Mouse (Mus musculus): Measurements from ENCODE around the gene Mpeg1.
A peak's percentile ranks its signal among the peaks of the same experiment; 100 is the strongest.

The Mpeg1 gene

DNA sequence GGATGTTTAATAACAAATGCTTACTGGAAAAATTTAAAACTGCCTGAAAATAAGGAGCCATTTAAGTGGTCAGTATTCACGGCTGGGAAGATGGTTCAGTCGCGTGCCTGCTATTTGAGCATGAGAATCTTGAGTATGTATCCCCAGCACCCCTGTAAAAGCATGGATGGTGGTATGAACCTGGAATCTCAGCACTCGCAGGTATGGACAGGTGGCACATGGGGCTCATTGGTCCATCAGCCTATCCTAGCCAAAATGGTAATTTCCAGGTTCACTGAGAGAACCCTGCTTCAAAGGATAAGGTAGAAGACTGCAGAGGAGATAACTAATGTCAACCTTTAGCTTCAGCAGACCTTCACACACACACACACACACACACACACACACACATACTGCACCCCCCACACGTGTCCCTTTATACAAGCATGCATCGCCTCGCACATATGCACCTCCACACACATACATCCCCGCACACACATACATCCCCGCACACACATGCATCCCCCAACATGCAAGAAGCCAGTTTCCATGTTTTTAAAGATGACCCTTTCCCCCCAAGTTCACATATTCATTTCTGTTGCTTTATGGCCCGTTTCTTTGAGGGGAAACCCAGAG lies 5.1 kb downstream of the Mpeg1 start:
- no peak for DNase-seq (ENCODE audit: low spot score in 2 of 2)

GRCm38 (mm10) chr19:12466204-12466603 lies 5.6 kb downstream of the Mpeg1 start:
- DNase-seq (ENCODE audit: low spot score in 2 of 2), result peak in 1 of 2 experiments; percentile 80

DNA sequence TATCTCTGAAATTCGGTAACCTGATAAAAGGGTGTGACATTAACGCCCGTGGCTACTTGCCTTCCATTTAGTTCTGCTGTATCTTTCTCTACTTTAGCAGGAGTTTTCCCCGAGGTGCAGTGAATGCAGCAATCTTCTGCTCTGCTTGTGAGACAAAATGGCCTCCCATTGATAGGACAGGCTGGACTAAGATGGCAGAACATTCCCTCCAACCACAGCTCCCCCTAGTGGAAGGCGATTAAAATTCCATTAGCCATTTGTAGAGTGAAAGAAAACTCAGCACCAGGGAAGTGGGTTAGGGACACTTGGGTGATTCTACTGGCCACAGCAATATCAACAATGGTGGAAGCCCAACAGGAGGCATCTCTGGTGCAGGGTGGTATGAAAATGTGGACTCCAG lies 6.9 kb downstream of the Mpeg1 start:
- no peak for DNase-seq (ENCODE audit: low spot score in 2 of 2)

DNA sequence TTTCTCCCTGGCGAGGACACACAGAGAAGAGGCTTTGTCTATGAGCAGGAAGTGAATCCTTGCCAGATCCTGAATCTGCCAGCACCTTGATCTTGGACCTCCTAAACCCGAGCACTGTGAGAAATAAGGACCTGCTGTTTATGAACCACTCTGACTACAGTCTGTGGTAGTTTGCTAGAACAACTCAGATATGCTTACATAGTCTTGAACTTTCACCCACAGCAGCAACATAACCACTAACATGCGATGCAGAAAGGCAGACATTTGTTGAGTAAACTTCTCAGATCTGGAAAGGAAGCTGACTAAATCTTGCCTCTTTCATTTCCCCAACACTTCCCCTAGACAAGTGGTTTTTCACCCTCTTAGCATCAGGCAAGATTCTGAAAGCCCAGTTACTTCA lies 11.3 kb downstream of the Mpeg1 start:
- no peak for DNase-seq (ENCODE audit: low spot score in 2 of 2)

DNA sequence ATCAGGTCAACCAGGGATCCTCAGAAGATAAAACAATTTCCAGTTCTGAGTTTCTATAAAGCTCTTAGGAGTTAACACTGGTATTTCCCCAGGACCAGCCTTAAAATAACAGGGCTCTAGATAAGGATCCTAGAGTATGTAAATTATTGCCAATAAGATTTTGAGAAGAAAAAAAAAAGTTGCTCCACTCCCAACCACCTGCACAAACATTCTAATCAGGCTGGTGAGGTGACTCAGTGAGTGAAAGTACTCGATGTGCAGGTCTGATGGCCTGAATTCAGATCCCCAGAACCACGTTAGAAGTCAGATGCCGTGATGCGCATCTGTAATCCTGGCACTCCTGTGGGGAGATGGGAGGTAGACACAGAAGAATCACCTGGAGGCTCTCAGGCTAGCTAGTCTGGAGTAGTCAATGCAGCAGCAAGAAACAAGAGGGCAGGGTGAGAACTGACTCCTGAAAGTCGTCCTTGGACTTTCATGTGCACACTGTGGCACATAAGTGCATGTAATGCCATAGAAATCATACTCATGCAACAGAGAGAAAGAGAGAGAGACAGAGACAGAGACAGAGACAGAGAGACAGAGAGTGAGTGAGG lies 11.9 kb downstream of the Mpeg1 start:
- no peak for DNase-seq (ENCODE audit: low spot score in 2 of 2)

GRCm38 (mm10) chr19:12473201-12473641 lies 12.6 kb downstream of the Mpeg1 start:
- no peak for DNase-seq (ENCODE audit: low spot score in 2 of 2)

- no peak for DNase-seq (ENCODE audit: low spot score in 2 of 2)
Observed at GRCm38 (mm10) chr19:12473951-12474350, 13.4 kb downstream of the Mpeg1 start.

DNA sequence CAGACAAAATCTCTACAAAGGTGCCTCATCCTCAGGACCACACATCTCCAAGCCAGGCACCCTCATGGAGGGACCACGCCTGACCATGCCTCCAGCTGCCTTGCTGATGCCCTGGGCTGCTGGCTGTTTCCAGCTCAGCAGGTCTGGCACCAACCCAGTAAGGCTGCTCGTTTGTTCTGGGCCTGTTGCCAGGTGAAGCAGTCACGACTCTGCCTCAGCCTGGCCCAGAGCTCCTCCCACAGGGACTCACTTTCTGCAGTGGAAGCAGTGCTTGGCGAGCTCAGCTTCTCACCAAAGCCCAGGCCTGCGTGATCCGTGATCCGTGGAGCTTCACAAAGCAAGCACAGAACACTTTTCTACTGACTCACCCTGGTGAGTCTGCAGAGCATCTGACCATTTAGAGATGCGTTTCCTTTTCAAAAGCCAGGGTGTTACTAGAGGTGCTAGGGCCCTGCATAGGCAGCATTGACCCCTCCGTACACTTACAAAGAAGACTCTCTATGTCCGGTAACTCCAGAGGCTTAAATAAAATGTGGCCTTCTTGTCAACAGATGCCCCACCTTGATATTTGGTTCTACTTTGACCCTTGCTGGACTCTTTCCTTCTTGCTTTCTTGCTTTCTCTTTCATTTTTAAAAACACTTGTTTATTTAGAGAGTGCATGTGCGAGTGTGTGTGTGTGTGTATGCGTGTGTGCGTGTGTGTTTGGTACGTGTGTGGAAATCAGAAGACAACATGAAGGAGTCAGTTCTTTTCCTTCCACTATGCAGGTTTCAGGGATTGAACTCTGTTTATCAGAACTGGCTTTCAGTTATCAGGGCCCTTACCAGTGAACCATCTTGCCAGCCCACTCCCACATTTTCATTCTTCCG lies 15.0 kb downstream of the Mpeg1 start:
- DNase-seq (ENCODE audit: low spot score in 2 of 2), result peak; percentile 80 to 95

DNA sequence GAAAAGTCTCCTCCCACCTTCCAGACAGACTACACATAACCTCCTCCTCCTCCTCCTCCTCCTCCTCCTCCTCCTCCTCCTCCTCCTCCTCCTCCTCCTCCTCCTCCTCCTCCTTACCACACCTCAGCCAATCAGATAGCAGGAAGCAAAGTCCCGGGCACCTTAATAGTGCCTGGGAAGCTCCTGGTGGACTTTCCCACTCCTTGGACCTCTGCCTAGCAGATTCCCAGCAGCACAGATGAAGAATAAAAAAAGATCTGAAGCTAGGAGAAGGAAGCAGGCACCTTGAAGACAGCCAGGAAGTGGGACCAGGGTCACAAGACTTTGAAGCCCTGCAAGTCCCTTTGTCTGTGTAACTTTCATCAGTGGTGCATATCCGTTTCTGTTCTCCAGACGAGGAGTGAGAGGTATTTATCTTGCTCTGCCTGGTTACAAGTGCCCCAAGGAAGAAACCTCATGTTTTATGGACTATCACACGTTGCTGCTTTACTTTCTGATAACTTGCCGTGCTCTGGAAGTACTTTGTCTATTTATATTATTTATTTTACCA lies 16.2 kb downstream of the Mpeg1 start:
- DNase-seq (ENCODE audit: low spot score in 2 of 2), result no peak

GRCm38 (mm10) chr19:12478369-12478768 lies 17.8 kb downstream of the Mpeg1 start:
- DNase-seq (ENCODE audit: low spot score in 2 of 2), result no peak

DNA sequence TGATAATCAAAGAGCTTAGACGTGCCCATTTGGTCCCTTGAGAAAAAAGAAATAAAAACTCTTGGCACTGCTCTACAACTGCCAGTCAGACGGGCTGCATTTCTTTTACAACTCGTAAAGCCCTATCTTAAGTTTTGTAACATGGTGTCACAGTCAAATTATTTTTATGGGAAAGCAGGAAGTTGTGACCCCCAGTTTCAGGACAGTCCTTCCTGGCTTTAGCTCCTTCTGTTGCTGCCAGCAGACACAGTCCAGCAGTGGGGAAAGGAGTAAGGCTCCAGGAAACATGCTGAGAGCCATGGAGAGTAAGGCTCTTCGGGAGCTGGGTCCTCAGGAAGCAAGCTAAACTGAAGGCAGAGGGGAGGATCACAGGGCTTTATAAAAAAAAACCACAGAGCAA lies 23.2 kb downstream of the Mpeg1 start:
- DNase-seq (ENCODE audit: low spot score in 2 of 2), result no peak

DNA sequence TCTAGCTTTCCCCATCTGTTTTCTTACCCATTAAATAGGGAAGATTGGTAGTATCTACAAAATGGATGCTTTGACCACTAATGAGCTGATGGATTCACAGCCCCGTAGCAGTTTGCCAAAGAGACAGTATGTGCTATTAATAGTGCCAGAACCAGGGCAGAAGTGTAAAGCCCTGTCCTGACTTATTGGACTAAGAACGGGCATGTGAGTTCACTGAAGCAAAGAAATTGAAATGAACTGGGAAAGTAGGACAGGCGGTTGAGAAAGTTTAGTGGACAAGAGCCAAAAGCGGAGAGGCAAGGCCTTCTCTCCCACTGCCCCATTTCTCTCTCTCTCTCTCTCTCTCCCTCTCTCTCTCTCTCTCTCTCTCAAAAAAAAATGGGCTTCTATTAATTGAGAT lies 23.6 kb downstream of the Mpeg1 start:
- no peak for DNase-seq (ENCODE audit: low spot score in 2 of 2)

DNA sequence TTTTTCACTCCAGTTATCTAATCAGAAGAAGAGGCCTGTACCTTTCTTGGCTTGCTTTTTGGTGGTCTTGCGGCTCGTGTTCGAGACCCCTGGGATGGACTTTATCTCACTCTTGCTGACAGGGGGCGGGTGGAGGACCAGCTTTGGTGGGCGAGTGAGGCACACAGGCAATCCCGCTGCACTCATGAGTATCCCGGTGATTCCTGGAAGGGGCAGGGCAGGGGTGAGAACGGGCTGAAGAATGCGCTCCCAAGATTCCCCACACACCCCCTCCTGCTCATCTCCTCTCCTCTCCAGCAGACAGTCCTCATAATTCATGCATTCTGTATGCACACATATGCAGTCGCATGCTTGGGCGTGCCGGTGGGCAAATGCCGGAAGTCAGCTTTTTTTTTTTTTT lies 24.6 kb downstream of the Mpeg1 start:
- no peak for DNase-seq (ENCODE audit: low spot score in 2 of 2)

DNA sequence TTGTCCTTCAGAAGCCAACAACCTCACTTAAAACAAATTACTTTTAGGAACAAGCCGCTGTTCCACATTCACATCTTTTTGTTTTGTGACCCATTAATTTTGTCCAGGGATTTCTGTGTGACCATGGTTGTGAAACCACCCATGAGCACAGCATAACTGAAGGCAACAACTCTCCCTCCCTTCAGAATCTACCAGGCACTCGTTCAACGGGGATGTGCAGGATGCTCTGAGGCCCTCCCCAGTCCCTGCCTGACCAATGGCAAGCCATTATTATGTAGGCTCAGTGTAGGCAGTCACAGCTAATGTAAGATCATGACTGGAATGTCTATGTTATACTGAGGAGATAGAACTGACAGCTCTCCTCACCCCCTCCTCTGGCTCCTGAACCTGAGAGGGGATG lies 25.1 kb downstream of the Mpeg1 start:
- no peak for DNase-seq (ENCODE audit: low spot score in 2 of 2)

GRCm38 (mm10) chr19:12486875-12487274 lies 26.3 kb downstream of the Mpeg1 start:
- peak in 1 of 2 experiments; percentile 43 for DNase-seq (ENCODE audit: low spot score in 2 of 2)

GRCm38 (mm10) chr19:12487511-12488204 lies 27.1 kb downstream of the Mpeg1 start:
- DNase-seq (ENCODE audit: low spot score in 2 of 2), result no peak

DNA sequence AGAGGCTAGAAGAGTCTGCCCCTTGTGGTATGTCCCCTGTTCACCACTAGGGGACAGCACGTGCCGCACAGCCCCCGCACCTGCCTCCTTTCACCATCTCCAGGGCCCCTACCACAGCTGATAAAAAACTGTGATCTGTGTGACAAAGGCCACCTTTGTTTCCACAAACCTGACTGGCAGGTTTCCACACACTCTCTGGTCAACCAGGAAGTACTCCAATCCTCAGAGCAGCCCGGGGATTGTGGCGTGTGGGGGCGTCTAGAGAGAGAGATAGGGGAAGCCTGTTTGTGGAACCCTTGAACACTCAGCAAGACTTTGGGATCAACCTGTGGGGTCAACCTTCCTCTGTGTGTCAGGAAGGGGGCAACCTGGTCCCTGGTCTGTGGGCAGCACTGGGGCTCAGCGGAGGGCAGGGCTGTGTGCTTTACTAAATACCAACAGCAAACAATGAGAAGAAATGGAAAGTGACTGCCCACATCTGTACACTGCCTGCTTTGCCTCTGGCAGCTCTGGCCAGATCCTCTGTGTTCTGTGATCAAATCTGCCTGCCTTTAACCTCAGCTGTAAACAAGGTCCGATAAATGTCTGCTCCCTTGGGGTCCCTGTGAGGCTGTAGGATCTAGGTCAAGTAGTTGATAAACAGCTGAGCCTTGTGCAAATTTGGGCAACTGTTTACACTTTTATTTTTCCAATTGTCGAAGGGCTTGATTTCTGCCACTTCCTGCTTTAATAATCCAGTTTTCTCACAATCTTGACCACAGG lies 27.8 kb downstream of the Mpeg1 start:
- no peak for DNase-seq (ENCODE audit: low spot score in 2 of 2)

DNA sequence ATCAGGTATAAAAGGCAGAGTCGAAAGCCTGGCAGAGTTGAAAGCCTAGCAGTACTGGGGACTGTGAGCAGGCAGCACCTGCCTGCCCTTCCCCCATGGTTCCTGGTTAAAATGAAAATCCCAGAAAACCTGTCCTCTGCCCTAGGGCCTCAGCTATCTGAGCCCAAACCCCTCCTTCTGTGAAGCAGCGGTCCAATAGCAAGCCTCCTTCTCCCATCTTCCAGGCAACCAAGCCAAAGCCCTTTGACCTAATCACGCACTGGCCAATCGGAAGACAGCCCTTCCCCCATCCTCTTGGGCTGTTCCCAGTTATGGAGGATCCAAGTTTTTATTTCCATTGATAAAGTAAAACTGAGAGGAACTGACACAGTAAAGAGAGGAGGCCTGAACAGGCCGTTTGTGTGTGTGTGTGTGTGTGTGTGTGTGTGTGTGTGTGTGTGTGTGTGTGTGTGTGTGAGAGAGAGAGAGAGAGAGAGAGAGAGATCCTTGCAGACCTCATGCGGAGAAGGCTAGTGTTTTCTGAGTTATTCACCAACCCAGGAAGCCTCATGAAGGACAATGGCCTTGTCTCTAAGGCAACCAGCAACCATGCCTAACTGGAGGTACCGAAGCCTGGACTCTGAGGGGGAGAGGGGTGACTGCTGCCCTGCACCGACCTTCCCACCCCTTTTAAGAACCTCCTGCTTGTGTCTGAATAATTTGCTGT lies 28.5 kb downstream of the Mpeg1 start:
- DNase-seq (ENCODE audit: low spot score in 2 of 2), result no peak

DNA sequence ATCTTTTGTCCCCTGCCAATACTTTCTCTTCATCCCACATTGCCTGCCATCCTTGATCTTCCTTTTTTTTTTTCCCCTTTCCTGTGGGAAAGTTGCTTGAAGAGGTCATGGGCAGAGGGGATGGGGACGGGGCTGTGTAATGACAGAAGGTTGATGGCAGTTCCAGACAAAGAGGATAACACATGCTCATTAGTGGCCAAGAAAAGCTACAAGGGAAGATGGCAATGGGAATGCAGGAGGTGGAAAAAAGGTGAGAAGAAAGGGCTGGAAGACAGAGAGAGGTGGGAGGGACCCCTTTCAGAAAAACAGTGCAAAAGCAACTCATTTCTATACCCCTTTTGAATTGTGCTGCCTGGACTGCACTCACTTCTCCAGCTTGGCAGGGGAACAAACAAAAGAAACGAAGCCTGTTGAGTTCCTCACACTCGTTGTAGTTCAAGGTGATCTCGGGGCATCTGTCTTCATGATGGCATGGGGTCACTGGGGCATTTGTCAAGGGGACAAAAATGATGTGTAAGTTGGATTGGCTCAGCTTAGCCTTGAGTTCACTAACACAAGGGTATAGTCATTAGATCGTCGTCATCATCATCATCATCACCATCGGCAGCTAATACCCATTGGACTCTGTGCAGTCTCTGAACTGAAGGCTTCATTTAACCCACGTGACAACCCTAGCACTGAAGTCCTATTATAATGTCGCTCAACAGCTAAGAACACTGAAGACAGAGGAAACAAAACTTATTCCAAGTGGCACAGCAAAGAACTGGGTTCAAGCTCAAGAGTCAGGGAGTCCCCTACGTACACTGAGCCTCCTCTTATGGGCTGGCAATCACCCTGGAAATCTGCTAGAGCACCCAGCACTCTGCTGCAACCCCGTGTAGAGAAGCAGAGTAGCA lies 29.3 kb downstream of the Mpeg1 start:
- DNase-seq (ENCODE audit: low spot score in 2 of 2), result no peak

GRCm38 (mm10) chr19:12491636-12492035 lies 31.1 kb downstream of the Mpeg1 start:
- DNase-seq (ENCODE audit: low spot score in 2 of 2), result no peak

Measured in left cerebral cortex, adult 9 months (tissue).